Mouse (Mus musculus): ENCODE measurements around the gene Bid. TPM values are rescaled to one million over a fixed set of nuclear protein-coding genes. Genes with fewer than 3 reads are reported as not detected.
A peak's percentile ranks its signal among the peaks of the same experiment; 100 is the strongest.

Bid gene
- polyA plus RNA-seq (2015; fragmentation: Nextera tagmentation; extraction: Ambion mirVana), result 20.9 and 21.0 TPM in 2 replicates

- Histone ChIP-seq H3K9ac (peak within 1 kb of the TSS; percentile 53), H3K4me2 (replicated peaks) (peak within 1 kb of the TSS; percentile 96), H3K27ac (peak within 1 kb of the TSS; percentile 56; the same call in 1 of the 2 replicates), H3K27me3 (replicated peaks) (no peaks in the 10 kb centered on the region), H3K36me3 (no peaks in the 10 kb centered on the region), H3K9me3 (no peaks in the 10 kb centered on the region), H3K4me3 (replicated peaks) (peak within 1 kb of the TSS; percentile 67), H3K4me1 (replicated peaks) (peaks cover 19% of the 10 kb centered on the region)
- ATAC-seq, result peak; percentile 96
- WGBS, result 1% methylated on average over 59 of the region's 67 CpGs
Measured at GRCm38 (mm10) chr6:120916074-120916971, at the start of gene Bid. Gene Bid, minus strand, starts transcription at chr6:120916853.

DNA sequence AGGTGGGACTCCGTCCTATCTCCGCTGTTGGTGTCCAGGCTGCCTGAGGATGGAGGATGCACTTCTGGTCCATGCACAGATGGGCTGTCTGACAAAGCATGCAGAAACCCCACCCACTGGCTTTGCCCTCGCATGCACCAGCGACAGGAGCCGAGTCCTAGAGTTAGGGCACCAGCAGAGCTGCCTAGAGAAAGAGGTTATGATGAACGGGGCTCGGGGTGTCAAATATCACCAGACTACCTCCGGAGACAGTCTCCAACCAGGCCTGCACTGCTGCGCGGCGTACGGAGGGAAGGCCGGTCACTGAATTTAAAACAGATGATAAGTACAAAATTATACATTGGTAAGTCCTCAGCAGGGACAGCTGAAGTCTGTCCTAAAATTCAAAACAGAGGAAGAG lies 49.2 kb upstream of the Bid start:
- no peak overlapping the region for H3K9ac ChIP-seq
- no peaks in the 10 kb centered on the region for H3K9me3 ChIP-seq
- no peaks in the 10 kb centered on the region for H3K4me1 ChIP-seq (replicated peaks)
- H3K4me3 ChIP-seq (replicated peaks), result no peak overlapping the region
- H3K4me2 ChIP-seq (replicated peaks), result no peak overlapping the region
- no peak overlapping the region for H3K27ac ChIP-seq
- no peak for ATAC-seq
- H3K36me3 ChIP-seq, result no peaks in the 10 kb centered on the region
- WGBS, result 48% methylated on average over 13 of the region's 13 CpGs
- no peaks in the 10 kb centered on the region for H3K27me3 ChIP-seq (replicated peaks)

DNA sequence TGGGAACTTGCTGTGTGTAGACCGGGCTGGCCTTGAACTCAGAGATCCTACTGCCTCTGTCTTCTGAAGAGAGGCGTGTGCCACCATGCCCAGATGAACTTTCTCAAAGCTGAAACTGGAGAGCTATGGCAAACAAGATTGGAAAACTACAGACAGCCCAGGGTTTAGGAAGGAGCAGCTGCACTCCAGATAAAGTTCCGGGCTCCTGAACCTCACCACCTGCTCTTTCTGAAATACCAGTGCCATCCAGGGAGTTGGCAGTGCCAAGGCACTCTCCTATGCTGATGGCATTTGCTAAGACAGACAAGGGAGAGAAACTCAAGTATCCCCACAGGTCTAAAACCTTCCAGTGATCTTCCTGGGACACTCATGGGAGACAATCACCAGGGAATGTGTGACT lies 47.5 kb upstream of the Bid start:
- H3K36me3 ChIP-seq, result no peaks in the 10 kb centered on the region
- no peaks in the 10 kb centered on the region for H3K4me1 ChIP-seq (replicated peaks)
- no peak overlapping the region for H3K4me2 ChIP-seq (replicated peaks)
- H3K27me3 ChIP-seq (replicated peaks), result no peaks in the 10 kb centered on the region
- no peak for ATAC-seq
- H3K9me3 ChIP-seq, result no peaks in the 10 kb centered on the region
- no peak overlapping the region for H3K9ac ChIP-seq
- WGBS, result 94% methylated on average over 3 of the region's 3 CpGs
- H3K4me3 ChIP-seq (replicated peaks), result no peak overlapping the region
- no peak overlapping the region for H3K27ac ChIP-seq

DNA sequence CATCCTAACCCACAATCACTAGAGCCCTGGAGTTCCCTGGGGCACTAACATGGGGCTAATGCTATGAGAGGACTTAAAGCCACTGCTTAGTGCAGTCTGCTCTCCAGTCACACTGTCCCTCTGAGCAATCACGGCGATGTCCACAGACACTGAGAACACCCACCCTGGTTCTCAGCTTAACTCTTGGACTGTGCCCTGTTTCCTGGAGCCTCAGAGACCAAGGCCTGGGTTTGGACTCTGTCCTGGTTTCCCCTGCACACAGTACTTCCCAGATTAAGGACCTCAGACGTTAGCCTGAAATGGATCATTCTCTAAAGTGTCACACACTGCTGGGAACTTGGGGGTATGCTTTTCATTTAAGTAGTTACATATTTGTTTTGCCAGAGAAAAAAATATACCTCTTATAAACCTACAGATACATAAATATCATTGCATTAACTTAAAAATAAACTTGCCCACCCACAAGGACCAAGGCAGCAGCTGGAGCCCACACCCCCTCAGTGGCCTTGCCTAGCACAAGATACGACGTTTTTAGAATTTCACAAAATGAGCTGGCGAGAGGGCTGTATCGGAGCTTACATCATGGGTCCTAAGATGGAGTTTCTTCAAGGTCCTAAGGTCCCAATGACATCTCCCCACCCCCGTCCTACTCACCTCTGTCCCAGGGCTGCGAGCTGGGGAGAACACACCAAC lies 43.8 kb upstream of the Bid start:
- Histone ChIP-seq H3K27ac (no peak overlapping the region), H3K4me3 (replicated peaks) (no peak overlapping the region), H3K9me3 (no peaks in the 10 kb centered on the region), H3K36me3 (peaks cover 6% of the 10 kb centered on the region; the same call in 1 of the 2 replicates), H3K27me3 (replicated peaks) (no peaks in the 10 kb centered on the region), H3K9ac (no peak overlapping the region), H3K4me2 (replicated peaks) (no peak overlapping the region), H3K4me1 (replicated peaks) (no peaks in the 10 kb centered on the region)
- 85% methylated on average over 9 of the region's 9 CpGs for WGBS
- ATAC-seq, result no peak

DNA sequence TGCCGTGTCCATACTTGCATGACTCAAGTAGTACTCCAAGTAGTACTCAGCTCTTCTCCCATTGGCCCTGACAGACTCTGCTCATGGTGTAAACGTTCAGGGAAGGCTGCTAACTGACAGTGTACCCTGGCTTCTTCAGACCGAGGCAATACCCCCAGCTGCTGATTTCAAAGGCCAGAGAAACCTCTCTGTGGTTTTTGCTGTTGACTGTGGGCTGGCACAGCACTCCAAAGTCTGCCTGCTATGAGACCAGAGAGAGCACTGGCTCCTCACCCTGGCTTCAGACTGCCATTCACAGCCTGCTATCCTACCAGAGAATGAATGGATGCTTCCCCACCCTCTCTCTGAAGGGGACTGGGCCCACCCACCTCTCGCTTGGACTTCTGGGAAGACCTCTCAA lies 40.7 kb upstream of the Bid start:
- Histone ChIP-seq H3K36me3 (peaks cover 6% of the 10 kb centered on the region; the same call in 1 of the 2 replicates), H3K9me3 (no peaks in the 10 kb centered on the region), H3K27me3 (replicated peaks) (no peaks in the 10 kb centered on the region), H3K4me3 (replicated peaks) (no peak overlapping the region), H3K9ac (no peak overlapping the region), H3K4me2 (replicated peaks) (no peak overlapping the region), H3K27ac (no peak overlapping the region), H3K4me1 (replicated peaks) (no peaks in the 10 kb centered on the region)
- ATAC-seq, result no peak
- whole genome bisulfite sequencing, result 75% methylated on average over 4 of the region's 4 CpGs

DNA sequence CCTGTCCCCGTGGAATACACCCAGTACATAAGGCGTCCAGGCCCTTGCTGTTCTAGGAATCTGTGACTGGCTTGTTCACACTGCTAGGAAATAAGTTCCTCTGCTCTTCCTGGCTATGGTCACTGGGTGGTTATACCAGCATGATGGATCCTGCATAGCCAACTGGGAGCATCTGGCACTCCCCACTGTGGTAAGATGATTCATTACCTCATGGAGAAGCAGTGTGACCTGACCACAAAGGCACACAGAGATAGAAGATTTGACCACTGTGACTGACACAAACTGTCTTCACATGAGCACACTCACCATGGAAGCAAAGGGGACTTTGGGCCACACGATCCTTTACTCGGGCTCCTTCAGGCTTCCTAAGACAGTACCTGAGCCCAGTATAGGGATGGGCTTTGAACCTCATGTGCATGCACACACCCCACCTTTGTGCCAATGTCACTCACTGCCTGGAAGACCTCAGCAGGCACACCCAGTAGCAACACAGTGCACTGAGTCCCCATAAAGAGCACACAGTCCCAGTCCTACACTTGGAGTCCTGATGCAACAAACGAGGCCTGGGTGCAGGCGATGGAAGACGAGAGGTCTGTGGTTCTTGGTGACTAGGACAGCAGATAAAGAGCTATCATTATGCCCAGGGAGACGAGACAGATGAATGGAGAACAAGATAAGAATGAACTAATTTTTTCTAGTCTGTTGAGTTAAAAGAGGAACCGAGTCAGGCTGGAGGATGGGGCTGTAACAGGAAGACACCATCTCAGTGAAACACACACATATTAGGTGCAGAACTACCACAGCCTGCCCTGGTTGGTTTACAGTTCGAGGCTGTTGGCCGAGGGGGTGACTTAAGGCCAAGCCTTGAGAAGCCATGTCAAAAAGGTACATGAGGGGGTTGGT lies 39.9 kb upstream of the Bid start:
- Histone ChIP-seq H3K4me3 (replicated peaks) (no peak overlapping the region), H3K9ac (no peak overlapping the region), H3K27ac (no peak overlapping the region), H3K4me1 (replicated peaks) (no peaks in the 10 kb centered on the region), H3K9me3 (no peaks in the 10 kb centered on the region), H3K27me3 (replicated peaks) (no peaks in the 10 kb centered on the region), H3K36me3 (peaks cover 6% of the 10 kb centered on the region; the same call in 1 of the 2 replicates), H3K4me2 (replicated peaks) (no peak overlapping the region)
- 88% methylated on average over 11 of the region's 11 CpGs for WGBS
- peak; percentile 47; the same call in 1 of the 2 replicates for ATAC-seq

- 73% methylated on average over 3 of the region's 3 CpGs for WGBS
- Histone ChIP-seq H3K9me3 (no peaks in the 10 kb centered on the region), H3K27me3 (replicated peaks) (no peaks in the 10 kb centered on the region), H3K4me2 (replicated peaks) (no peak overlapping the region), H3K9ac (no peak overlapping the region), H3K4me1 (replicated peaks) (no peaks in the 10 kb centered on the region), H3K27ac (no peak overlapping the region), H3K36me3 (peaks cover 6% of the 10 kb centered on the region; the same call in 1 of the 2 replicates), H3K4me3 (replicated peaks) (no peak overlapping the region)
- no peak for ATAC-seq
Measured at GRCm38 (mm10) chr6:120955215-120955614, 38.6 kb upstream of the Bid start.

GRCm38 (mm10) chr6:120954241-120954640 lies 37.6 kb upstream of the Bid start:
- H3K9ac ChIP-seq, result no peak overlapping the region
- H3K36me3 ChIP-seq, result peaks cover 6% of the 10 kb centered on the region; the same call in 1 of the 2 replicates
- H3K4me1 ChIP-seq (replicated peaks), result no peaks in the 10 kb centered on the region
- no peak overlapping the region for H3K4me2 ChIP-seq (replicated peaks)
- no peak overlapping the region for H3K4me3 ChIP-seq (replicated peaks)
- no peaks in the 10 kb centered on the region for H3K9me3 ChIP-seq
- 90% methylated on average over 8 of the region's 8 CpGs for WGBS
- no peak for ATAC-seq
- H3K27ac ChIP-seq, result no peak overlapping the region
- no peaks in the 10 kb centered on the region for H3K27me3 ChIP-seq (replicated peaks)

DNA sequence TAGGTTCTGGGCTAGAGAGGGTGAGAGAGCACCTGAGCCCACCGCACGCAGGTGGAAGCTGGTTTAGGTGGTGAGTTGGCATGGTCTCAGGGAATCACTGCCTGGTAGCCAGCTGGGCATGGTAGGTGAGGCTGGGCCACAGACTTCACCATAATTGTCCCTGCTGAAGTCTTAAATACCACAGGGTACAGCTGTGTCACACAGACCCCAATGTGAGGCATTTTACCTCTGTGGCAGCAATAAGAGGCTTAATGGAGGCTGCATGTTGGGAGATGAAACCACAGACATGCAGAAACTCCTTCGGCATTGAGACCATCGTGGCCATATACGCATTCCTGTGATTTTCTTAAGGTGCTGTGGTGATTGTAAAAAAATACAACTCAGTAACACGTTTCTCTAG lies 35.8 kb upstream of the Bid start:
- Histone ChIP-seq H3K4me2 (replicated peaks) (no peak overlapping the region), H3K36me3 (no peaks in the 10 kb centered on the region)
- 92% methylated on average over 6 of the region's 6 CpGs for WGBS

GRCm38 (mm10) chr6:120951311-120951710 lies 34.7 kb upstream of the Bid start:
- Histone ChIP-seq H3K36me3 (no peaks in the 10 kb centered on the region), H3K27me3 (replicated peaks) (no peaks in the 10 kb centered on the region), H3K9ac (no peak overlapping the region), H3K4me2 (replicated peaks) (no peak overlapping the region), H3K4me1 (replicated peaks) (no peaks in the 10 kb centered on the region), H3K27ac (no peak overlapping the region), H3K4me3 (replicated peaks) (no peak overlapping the region), H3K9me3 (no peaks in the 10 kb centered on the region)
- ATAC-seq, result no peak
- 76% methylated on average over 6 of the region's 6 CpGs for WGBS

More for the DNA sequence above, 35.8 kb upstream of the Bid start:
- Histone ChIP-seq H3K4me3 (replicated peaks) (no peak overlapping the region), H3K9me3 (no peaks in the 10 kb centered on the region), H3K4me1 (replicated peaks) (no peaks in the 10 kb centered on the region), H3K27ac (no peak overlapping the region), H3K9ac (no peak overlapping the region), H3K27me3 (replicated peaks) (no peaks in the 10 kb centered on the region)
- ATAC-seq, result no peak

DNA sequence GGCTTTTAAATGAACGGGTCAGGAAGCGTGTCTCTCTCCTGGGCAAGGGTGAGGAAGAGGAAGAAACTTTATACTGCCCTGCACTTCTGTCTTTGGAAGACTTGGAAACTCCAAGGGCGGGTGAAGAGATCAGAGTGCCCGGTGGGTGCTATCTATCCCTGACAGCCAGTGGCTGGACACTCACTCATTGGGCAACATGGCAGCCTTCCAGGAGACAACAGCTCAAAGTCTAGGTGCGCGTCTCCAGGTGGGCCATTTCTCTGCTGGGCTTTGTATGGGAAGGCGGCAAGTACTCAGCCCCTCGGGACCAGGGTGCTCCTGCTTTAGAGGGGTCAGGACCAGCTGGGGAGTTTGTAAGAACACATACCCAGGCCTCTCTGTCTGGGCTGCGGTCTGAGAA lies 28.9 kb upstream of the Bid start:
- H3K4me2 ChIP-seq (replicated peaks), result no peak overlapping the region
- H3K4me3 ChIP-seq (replicated peaks), result no peak overlapping the region
- no peak for ATAC-seq
- H3K4me1 ChIP-seq (replicated peaks), result no peaks in the 10 kb centered on the region
- WGBS, result 93% methylated on average over 9 of the region's 9 CpGs
- H3K9me3 ChIP-seq, result no peaks in the 10 kb centered on the region
- H3K27ac ChIP-seq, result no peak overlapping the region
- no peaks in the 10 kb centered on the region for H3K36me3 ChIP-seq
- H3K27me3 ChIP-seq (replicated peaks), result no peaks in the 10 kb centered on the region
- no peak overlapping the region for H3K9ac ChIP-seq

GRCm38 (mm10) chr6:120943964-120944363 lies 27.3 kb upstream of the Bid start:
- Histone ChIP-seq H3K4me1 (replicated peaks) (no peaks in the 10 kb centered on the region), H3K36me3 (no peaks in the 10 kb centered on the region), H3K4me3 (replicated peaks) (no peak overlapping the region), H3K27me3 (replicated peaks) (no peaks in the 10 kb centered on the region), H3K9ac (no peak overlapping the region), H3K4me2 (replicated peaks) (no peak overlapping the region), H3K9me3 (no peaks in the 10 kb centered on the region), H3K27ac (no peak overlapping the region)
- 87% methylated on average over 5 of the region's 5 CpGs for WGBS
- ATAC-seq, result no peak
